Mouse (Mus musculus): ENCODE results near the gene Ccdc191.

The Ccdc191 gene

DNA sequence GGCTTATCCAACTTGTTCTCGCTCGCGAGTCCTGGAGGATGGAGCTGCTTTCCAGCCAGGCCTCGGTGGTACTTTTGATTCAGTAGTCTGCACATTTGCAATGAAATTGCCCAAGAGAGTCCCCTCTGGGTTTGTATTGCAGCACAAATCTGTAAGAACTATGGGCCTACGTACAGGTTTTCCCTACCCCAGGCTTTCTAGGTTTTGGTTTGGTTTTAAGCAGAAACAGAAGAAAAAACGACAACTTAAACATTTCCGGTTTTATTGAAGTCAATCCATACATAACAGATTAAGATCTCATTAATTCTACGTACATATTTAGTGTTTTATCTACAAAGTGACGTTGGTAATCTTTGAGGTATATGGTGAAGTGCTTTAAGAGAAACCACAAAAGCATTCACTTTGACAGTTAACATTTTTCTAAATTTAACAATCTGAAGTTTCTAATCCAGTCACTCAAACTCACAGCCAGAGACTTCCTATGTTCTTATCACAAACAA is 90.6 kb downstream of the Ccdc191 start:
- no peak for DNase-seq (ENCODE audit: low spot score)

DNA sequence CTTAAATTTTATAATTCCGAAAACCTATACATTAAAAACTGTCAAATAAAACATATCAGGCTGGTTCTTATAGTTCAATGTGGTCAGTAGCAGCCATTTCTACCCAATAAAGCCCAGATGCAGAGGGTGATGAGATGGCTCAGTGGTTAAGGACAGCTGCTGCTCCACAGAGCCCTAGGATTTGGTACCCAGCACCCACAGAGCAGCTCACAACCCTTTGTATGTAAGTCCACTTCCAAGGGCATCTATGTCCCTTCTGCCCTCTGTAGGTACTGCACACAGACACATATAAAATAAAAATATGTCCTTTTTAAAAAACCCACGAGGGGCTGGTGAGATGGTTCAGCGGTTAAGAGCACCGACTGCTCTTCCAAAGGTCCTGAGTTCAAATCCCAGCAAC is 96.7 kb downstream of the Ccdc191 start:
- no peak for DNase-seq (ENCODE audit: low spot score)

GRCm38 (mm10) chr16:43994623-43995022 is 105.0 kb downstream of the Ccdc191 start:
- DNase-seq (ENCODE audit: low spot score) = no peak

DNA sequence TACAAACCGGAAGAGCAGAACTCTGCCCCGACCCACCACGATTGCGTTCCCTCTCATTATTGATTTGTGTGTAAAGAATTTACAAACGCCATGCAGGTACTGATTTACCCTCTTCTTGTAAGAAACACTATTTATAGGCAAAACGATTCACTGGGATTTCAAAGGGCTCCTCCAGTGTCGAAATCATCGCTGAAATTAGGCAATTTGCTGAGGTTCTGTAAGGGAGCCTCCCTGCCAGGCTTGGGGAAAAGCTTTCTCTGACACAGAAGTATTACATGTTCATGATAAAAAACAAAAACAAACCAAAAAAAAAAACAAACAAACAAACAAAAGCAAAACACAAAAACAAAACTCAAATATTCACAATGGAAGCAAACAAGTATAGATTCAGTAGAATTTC is 109.5 kb downstream of the Ccdc191 start:
- no peak for DNase-seq (ENCODE audit: low spot score)

DNA sequence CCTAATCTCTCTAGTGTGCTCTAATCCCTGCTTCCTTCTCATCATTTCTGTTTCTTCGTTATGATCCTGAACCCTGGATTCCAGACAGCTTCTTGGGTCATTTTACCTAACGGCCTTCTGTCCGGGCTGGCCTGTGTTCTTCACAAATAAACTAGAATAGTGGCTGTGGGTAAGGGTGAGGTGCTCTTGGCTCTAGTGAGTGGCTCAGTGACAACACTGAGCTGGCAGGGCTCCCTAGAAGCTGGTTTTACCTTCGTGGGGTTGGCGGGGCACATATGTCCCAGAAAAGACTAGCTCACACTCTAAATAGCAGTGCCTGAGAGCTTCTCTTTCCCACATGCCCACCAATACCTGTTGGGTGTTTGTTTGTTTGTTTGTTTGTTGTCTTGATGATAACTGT is 109.9 kb downstream of the Ccdc191 start:
- DNase-seq (ENCODE audit: low spot score) = no peak

GRCm38 (mm10) chr16:44002086-44002485 is 112.5 kb downstream of the Ccdc191 start:
- no peak for DNase-seq (ENCODE audit: low spot score)

DNA sequence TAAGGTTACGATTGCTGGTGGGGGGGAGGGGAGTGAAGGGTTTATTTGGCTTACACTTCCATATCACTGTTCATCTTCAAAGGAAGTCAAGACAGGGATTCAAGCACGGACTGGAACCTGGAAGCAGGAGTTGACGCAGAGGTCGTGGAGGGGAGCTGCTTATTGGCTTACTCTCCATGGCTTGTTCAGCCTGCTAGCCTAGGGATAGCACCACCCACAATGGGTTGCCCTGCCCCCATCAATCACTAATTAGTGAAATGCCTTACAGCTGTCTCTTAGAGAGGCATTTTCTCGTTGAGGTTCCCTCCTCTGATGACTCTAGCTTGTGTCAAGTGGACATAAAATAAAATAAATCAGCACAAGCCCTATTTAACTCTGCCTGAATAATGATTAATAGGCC is 121.4 kb downstream of the Ccdc191 start:
- no peak for DNase-seq (ENCODE audit: low spot score)

All from left cerebral cortex, adult 11 months (tissue).